Comparison of ENCODE assay signal across 9 mouse cellular contexts in genomic region chr4:152477106-152477465, GRCm38 (mm10). TPM values are rescaled to one million over a fixed set of nuclear protein-coding genes. Genes with fewer than 3 reads are reported as not detected.
A peak's percentile ranks its signal among the peaks of the same experiment; 100 is the strongest.
DNase-seq lines count a peak whose midpoint lies in the region; ATAC-seq and TF ChIP-seq lines count a peak whose summit lies in the region.
"Had no signal": no experiment of that assay in that cellular context is flagged by ENCODE, and none has a peak within 500 bp of the region (broad histone marks: within the 10 kb centered on the region; RNA-seq: fewer than 3 reads in every experiment).

No protein-coding gene starts in this region.

- no peak for TF ChIP-seq CTCF in E14TG2a.4 (conservative IDR thresholded peaks at IDR 0.05; ENCODE audit: low read length)
- no peak for TF ChIP-seq CTCF in liver, embryonic 14.5 days (IDR thresholded peaks at IDR 0.05; ENCODE audit: low read depth)

- no peak overlapping the region for H3K27ac ChIP-seq in heart, embryonic 12.5 days (ENCODE audit: poor library complexity, severe bottlenecking)
- no peak overlapping the region for H3K27ac ChIP-seq in forebrain, embryonic 13.5 days
- H3K27ac ChIP-seq in liver, embryonic 14.5 days = no peak overlapping the region

- TF ChIP-seq EP300 in liver, embryonic 14.5 days (IDR thresholded peaks at IDR 0.05; ENCODE audit: low read depth) = no peak

- peaks cover 28% of the 10 kb centered on the region for H3K27me3 ChIP-seq in heart, embryonic 12.5 days (replicated peaks)
- peaks cover 26% of the 10 kb centered on the region for H3K27me3 ChIP-seq in E14TG2a.4 (ENCODE audit: insufficient read depth, low read length)
- H3K27me3 ChIP-seq in forebrain, embryonic 13.5 days = peaks cover 10% of the 10 kb centered on the region; the same call in 1 of the 2 replicates
- H3K27me3 ChIP-seq in liver, embryonic 14.5 days (ENCODE audit: control insufficient read depth, insufficient read depth, low read length) = peaks cover 6% of the 10 kb centered on the region

- H3K9ac ChIP-seq in heart, embryonic 12.5 days = peak overlapping the region; percentile 75
- peak overlapping the region; percentile 73 for H3K9ac ChIP-seq in forebrain, embryonic 13.5 days
- H3K9ac ChIP-seq in liver, embryonic 14.5 days (replicated peaks) = no peak overlapping the region

- H3K9me3 ChIP-seq in heart, embryonic 12.5 days (replicated peaks) = peaks cover 10% of the 10 kb centered on the region
- peaks cover 7% of the 10 kb centered on the region; the same call in 1 of the 2 replicates for H3K9me3 ChIP-seq in E14TG2a.4 (ENCODE audit: low read length)
- H3K9me3 ChIP-seq in forebrain, embryonic 13.5 days (replicated peaks) = 0 out of 2 replicates have a peak, but pooled peaks cover 3% of the 10 kb centered on the region
- no peaks in the 10 kb centered on the region for H3K9me3 ChIP-seq in liver, embryonic 14.5 days (ENCODE audit: control insufficient read depth, low read length)

- H3K4me3 ChIP-seq in heart, embryonic 12.5 days = peak overlapping the region; percentile 75
- peak overlapping the region; percentile 96 for H3K4me3 ChIP-seq in E14TG2a.4 (replicated peaks; ENCODE audit: low read length)
- peak overlapping the region; percentile 74 for H3K4me3 ChIP-seq in forebrain, embryonic 13.5 days
- peak overlapping the region; percentile 44 to 65 for H3K4me3 ChIP-seq in liver, embryonic 14.5 days (ENCODE audit: insufficient read depth in 1 of 2, low read depth in 2 of 2, low read length in 2 of 2)

- under 1% methylated on average over 21 of the region's 21 CpGs for WGBS in heart, embryonic 12.5 days
- under 1% methylated on average over 21 of the region's 21 CpGs for WGBS in forebrain, embryonic 13.5 days
- WGBS in liver, embryonic 14.5 days (ENCODE audit: insufficient replicate concordance) = 3% methylated on average over 21 of the region's 21 CpGs

- peaks cover 14% of the 10 kb centered on the region for H3K4me1 ChIP-seq in heart, embryonic 12.5 days (replicated peaks)
- peaks cover 63% of the 10 kb centered on the region for H3K4me1 ChIP-seq in E14TG2a.4 (replicated peaks; ENCODE audit: low read depth, low read length)
- peaks cover 22% of the 10 kb centered on the region for H3K4me1 ChIP-seq in forebrain, embryonic 13.5 days
- no peaks in the 10 kb centered on the region for H3K4me1 ChIP-seq in liver, embryonic 14.5 days (replicated peaks; ENCODE audit: control insufficient read depth in 2 of 2, insufficient read depth in 2 of 2, low read length in 1 of 2)

- H3K4me2 ChIP-seq in heart, embryonic 12.5 days = peak overlapping the region; percentile 82
- H3K4me2 ChIP-seq in forebrain, embryonic 13.5 days = peak overlapping the region; percentile 76
- H3K4me2 ChIP-seq in liver, embryonic 14.5 days (ENCODE audit: low read depth) = peak overlapping the region; percentile 45

- no peak for DNase-seq in heart, adult 9 months (ENCODE audit: low spot score in 2 of 2)
- DNase-seq in liver, embryonic 14.5 days (ENCODE audit: low read depth in 3 of 3, low spot score in 3 of 3) = no peak
- no peak for DNase-seq in adrenal gland, postnatal 14 days
- no peak for DNase-seq in adrenal gland, postnatal 10 days
- DNase-seq in thymus, postnatal 36 days = no peak

- no peak for ATAC-seq in heart, embryonic 12.5 days (ENCODE audit: insufficient number of reproducible peaks, low FRiP score)
- no peak; the same call in 1 of the 2 replicates for ATAC-seq in forebrain, embryonic 13.5 days
- ATAC-seq in liver, embryonic 14.5 days (ENCODE audit: insufficient read depth) = no peak

- no peaks in the 10 kb centered on the region for H3K36me3 ChIP-seq in heart, embryonic 12.5 days
- H3K36me3 ChIP-seq in E14TG2a.4 (ENCODE audit: insufficient read depth, low read length) = no peaks in the 10 kb centered on the region
- H3K36me3 ChIP-seq in forebrain, embryonic 13.5 days (ENCODE audit: poor library complexity, severe bottlenecking) = 0 out of 2 replicates have a peak, but pooled peaks cover 8% of the 10 kb centered on the region
- no peaks in the 10 kb centered on the region for H3K36me3 ChIP-seq in liver, embryonic 14.5 days (replicated peaks; ENCODE audit: control insufficient read depth, insufficient read depth, low read depth)

RNA-seq across cellular contexts. Expression of gene Nphp4, which starts 0.6 kb away (rescaled TPM):
- polyA plus RNA-seq in heart, embryonic 12.5 days (2016; fragmentation: Nextera tagmentation; extraction: Ambion mirVana) = 2.6 and 2.7 TPM in 2 replicates
- 4.4 and 5.2 TPM in 2 replicates for polyA plus RNA-seq in forebrain, embryonic 13.5 days (2015; fragmentation: Nextera tagmentation; extraction: Ambion mirVana)
- polyA plus RNA-seq in liver, embryonic 14.5 days (2012; rRNA removed) = 0.11 and 0.13 TPM in 2 replicates
- 0.24 TPM in 1 of 2 replicates, not detected in the other for polyA plus RNA-seq in liver, embryonic 14.5 days (2014; fragmentation: Nextera tagmentation; extraction: Ambion mirVana)
- total RNA-seq in adrenal gland, postnatal 14 days (2021) = 3.3 and 3.9 TPM in 2 replicates
- total RNA-seq in adrenal gland, postnatal 10 days (2021) = 1 to 10 TPM; 3.0 to 4.3 TPM
- total RNA-seq: MEL had no signal

RNA-seq across cellular contexts. Expression of gene Kcnab2, which starts 0.6 kb away (rescaled TPM):
- 5.2 and 5.6 TPM in 2 replicates for polyA plus RNA-seq in heart, embryonic 12.5 days (2016; fragmentation: Nextera tagmentation; extraction: Ambion mirVana)
- 12.2 and 13.1 TPM in 2 replicates for polyA plus RNA-seq in forebrain, embryonic 13.5 days (2015; fragmentation: Nextera tagmentation; extraction: Ambion mirVana)
- polyA plus RNA-seq in liver, embryonic 14.5 days (2012; rRNA removed) = 3.2 and 3.3 TPM in 2 replicates
- 5.9 and 6.3 TPM in 2 replicates for polyA plus RNA-seq in liver, embryonic 14.5 days (2014; fragmentation: Nextera tagmentation; extraction: Ambion mirVana)
- total RNA-seq in adrenal gland, postnatal 14 days (2021) = 6.2 and 15.7 TPM in 2 replicates
- total RNA-seq in adrenal gland, postnatal 10 days (2021) = 10 to 100 TPM in 1 of 2 experiments, 1 to 10 TPM in 1; 8.1 to 12.0 TPM
